Mouse (Mus musculus) T-helper 17 cell (primary cell): ENCODE measurements around the gene Traf1.

Source experiments
- in situ Hi-C, 2 experiments: fragments of 300-600 bp; cut with MboI, MseI; formaldehyde crosslinking; loops; 1 replicate in 1 of 2; 2 replicates in 1 of 2; pipeline ENCODE4 v1.15.1; 2025; ENCODE audit warnings: high pct_unique_total_duplicates in 2 of 2

Gene Traf1

GRCm38 (mm10) chr2:34969166-34969565, 7.6 kb upstream of the Traf1 start:
- in situ Hi-C loops = loop anchor here (5.0 to 10.0 kb wide), 2 partner anchors 97 to 2004 kb away; partner anchors contain the start of genes Cutal (in 1 of the 2), Lrsam1 (in 1 of the 2), Psmd5 (in 1 of the 2) and Rpl12 (in 1 of the 2)

DNA sequence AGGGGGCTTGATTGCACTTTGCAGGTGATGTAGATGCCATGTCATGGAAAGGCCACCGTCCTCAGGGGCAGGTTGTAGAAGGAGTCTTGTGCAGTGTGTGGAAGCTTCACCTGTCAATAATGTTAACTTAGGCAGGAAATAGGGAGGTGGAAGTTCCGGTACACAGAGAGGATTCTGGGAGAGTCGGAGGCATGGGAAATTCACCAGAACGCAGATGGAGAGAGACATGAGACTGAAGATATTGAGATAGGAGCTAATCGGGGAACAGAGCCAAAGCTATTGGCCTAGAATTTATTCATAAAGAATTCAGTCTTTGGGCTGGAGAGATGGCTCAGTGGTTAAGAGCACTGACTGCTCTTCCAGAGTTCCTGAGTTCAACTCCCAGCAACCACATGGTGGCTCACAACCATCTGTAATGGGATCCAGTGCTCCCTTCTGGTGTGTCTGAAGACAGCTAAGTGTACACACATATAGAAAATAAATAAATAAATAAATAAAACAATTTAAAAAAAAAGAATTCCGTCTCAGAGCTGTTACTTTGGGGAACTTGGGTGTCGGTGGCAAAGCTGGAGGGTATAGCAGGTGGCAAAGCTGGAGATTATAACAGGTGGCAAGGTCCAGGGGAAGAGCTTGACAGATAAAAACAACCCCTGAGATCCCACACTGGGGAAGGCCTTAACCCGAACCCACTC, 4.8 kb upstream of the Traf1 start:
- in situ Hi-C loops = loop anchor here (5.0 to 10.0 kb wide), 2 partner anchors 94 to 2002 kb away; partner anchors contain the start of genes Cutal (in 1 of the 2), Lrsam1 (in 1 of the 2), Psmd5 (in 1 of the 2) and Rpl12 (in 1 of the 2)

DNA sequence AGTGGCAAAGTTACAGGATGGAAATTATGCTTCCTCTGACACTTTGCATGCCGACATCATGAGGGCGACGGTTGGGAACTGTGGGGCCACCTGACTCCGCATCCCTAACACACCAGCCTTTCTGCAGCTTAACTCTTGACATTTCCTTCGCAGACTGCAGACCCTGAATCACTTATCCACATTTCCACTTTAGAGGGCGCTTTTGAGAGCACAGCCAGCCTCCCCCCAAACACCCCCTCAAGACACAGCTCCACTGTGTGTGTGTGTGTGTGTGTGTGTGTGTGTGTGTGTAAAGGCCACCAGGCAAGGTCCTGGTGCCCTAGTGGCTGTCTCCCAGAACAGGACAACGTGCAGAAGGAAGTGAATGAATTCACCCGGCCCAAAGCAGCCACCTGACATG, 4.2 kb upstream of the Traf1 start:
- in situ Hi-C loops = loop anchor here (5.0 to 10.0 kb wide), 2 partner anchors 94 to 2001 kb away; partner anchors contain the start of genes Cutal (in 1 of the 2), Lrsam1 (in 1 of the 2), Psmd5 (in 1 of the 2) and Rpl12 (in 1 of the 2)

- in situ Hi-C loops = loop anchor here (5.0 to 10.0 kb wide), 2 partner anchors 93 to 2000 kb away; partner anchors contain the start of genes Cutal (in 1 of the 2), Lrsam1 (in 1 of the 2), Psmd5 (in 1 of the 2) and Rpl12 (in 1 of the 2)
These were observed 3.7 kb upstream of the Traf1 start for GRCm38 (mm10) chr2:34965293-34965692.

GRCm38 (mm10) chr2:34964651-34965050, 3.1 kb upstream of the Traf1 start:
- in situ Hi-C loops = loop anchor here (5.0 to 10.0 kb wide), 2 partner anchors 92 to 2000 kb away; partner anchors contain the start of genes Cutal (in 1 of the 2), Lrsam1 (in 1 of the 2), Psmd5 (in 1 of the 2) and Rpl12 (in 1 of the 2)

DNA sequence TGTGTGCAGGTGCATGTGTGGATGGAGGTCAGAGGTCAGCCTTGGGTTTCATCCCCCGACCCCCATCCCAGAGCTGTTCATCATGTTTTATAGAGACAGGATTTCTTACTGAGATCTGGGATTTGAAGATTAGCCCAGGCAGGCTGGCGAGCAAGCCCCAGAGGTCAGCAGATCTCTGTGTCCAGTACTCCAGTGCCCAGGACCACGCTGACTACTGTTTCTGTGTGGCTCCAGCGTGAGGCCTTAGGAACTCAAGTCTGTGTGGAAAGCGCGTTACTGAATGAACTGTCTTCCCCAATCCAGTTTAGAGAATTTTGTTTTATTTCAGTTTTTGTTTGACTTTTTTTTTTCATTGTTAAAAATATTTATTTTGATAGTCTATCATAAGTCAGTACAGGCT, 2.7 kb upstream of the Traf1 start:
- in situ Hi-C loops = loop anchor here in 1 of 2 experiments (10.0 kb wide), 1 partner anchor 1999 kb away; the partner anchor contains the start of genes Lrsam1 and Rpl12

DNA sequence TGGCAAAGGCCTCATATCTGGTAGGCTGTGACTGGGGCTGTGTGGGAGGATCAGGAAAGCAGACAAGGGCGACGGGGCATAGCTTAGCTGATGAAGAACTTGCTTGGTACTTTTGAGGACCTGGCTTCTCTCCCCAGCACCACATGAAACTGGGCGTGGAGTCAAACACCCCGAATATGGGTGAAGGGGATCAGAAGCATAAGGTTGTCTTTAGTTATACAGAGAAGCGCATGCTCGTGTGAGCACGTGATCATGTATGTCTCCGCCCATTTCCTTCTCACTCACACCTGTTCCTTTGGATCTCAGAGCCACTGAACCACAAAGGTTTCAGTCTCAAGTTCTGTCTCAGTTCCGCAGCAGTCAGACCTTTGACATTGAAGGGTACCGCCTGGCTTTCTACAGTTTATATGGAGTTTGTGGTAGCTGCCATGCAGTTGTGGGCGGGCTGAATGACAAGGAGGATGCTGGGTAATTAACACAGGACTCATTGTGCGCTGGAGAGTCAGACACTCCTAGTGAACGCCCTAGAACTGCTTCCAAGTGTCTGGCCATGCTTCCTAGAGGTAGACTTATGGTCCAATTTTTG, 1.9 kb upstream of the Traf1 start:
- in situ Hi-C loops = loop anchor here in 1 of 2 experiments (10.0 kb wide), 1 partner anchor 1999 kb away; the partner anchor contains the start of genes Lrsam1 and Rpl12

GRCm38 (mm10) chr2:34962893-34963292, 1.3 kb upstream of the Traf1 start:
- in situ Hi-C loops = loop anchor here in 1 of 2 experiments (10.0 kb wide), 1 partner anchor 1998 kb away; the partner anchor contains the start of genes Lrsam1 and Rpl12

DNA sequence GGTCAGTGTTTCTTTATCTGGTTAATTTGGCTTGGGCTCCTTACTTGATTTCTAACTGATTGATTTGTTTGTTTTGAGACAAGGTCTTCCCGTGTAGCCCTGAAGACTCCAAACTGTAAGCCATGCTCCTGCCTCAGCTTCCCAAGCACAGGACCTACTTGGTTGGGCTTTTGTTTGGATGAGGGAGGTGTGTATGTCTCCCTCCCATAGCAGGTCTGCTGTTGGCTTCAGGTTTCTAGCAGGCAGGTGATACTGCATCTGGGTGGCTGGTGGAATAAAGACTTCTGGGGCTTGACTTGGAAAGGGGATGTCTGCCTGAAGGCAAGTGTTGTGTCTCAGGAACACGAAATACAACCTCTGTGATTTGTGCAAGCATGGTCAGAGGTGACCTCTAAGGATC, 639 bp upstream of the Traf1 start:
- in situ Hi-C loops = loop anchor here in 1 of 2 experiments (10.0 kb wide), 1 partner anchor 1997 kb away; the partner anchor contains the start of genes Lrsam1 and Rpl12

GRCm38 (mm10) chr2:34960966-34961365, 606 bp downstream of the Traf1 start:
- in situ Hi-C loops = loop anchor here in 1 of 2 experiments (10.0 kb wide), 1 partner anchor 1996 kb away; the partner anchor contains the start of genes Lrsam1 and Rpl12

GRCm38 (mm10) chr2:34960466-34960865, 1.1 kb downstream of the Traf1 start:
- in situ Hi-C loops = loop anchor here in 1 of 2 experiments (10.0 kb wide), 1 partner anchor 1996 kb away; the partner anchor contains the start of genes Lrsam1 and Rpl12

- in situ Hi-C loops = loop anchor here (5.0 kb wide), 1 partner anchor 46 kb away; the partner anchor contains the start of gene Phf19 (in 2 of the 2)
These were observed 3.0 kb downstream of the Traf1 start for GRCm38 (mm10) chr2:34958582-34958981.

GRCm38 (mm10) chr2:34958036-34958435, 3.5 kb downstream of the Traf1 start:
- in situ Hi-C loops = loop anchor here (5.0 kb wide), 1 partner anchor 46 kb away; the partner anchor contains the start of gene Phf19 (in 2 of the 2)

DNA sequence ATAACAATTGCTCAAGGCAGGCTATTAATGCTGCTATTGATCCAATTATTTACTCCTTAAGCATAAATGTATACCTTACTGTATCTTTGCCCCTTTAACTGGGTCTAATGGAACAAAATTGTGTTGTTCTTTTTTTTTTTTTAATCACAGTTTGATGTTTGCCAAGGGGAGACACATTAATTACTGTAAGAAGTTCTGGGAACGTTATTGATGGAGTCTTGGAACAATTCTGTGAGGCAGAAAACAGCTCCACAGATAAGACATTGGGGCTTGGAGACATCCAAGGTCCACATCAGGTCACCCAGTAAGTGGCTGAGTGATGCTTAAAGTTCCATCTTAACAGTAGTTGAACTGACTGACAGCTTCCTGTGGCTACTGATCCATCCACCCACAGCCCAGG, 4.2 kb downstream of the Traf1 start:
- in situ Hi-C loops = loop anchor here (5.0 kb wide), 1 partner anchor 45 kb away; the partner anchor contains the start of gene Phf19 (in 2 of the 2)

- in situ Hi-C loops = loop anchor here (5.0 kb wide), 1 partner anchor 45 kb away; the partner anchor contains the start of gene Phf19 (in 2 of the 2)
These were observed 4.6 kb downstream of the Traf1 start for GRCm38 (mm10) chr2:34956941-34957340.

DNA sequence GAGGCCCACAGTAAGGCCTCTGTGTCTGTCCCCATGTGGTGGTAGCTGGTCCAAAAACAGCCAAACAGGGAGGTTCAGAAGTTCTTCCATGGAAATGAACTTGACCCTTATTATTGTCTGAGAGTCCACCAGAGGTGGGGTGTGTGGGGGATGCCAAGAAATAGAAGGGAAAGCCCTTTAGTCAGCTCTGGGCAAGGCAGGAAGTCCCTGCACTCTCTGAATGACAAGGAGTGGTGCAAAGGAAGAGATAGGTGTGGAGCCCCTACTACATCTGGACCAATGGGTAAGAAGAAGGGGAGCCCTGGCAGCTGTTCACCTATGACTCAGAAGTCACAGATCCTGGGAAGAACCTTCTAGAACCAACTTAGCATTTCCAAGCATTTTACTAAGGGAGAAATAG, 7.2 kb downstream of the Traf1 start:
- in situ Hi-C loops = no loop called here

DNA sequence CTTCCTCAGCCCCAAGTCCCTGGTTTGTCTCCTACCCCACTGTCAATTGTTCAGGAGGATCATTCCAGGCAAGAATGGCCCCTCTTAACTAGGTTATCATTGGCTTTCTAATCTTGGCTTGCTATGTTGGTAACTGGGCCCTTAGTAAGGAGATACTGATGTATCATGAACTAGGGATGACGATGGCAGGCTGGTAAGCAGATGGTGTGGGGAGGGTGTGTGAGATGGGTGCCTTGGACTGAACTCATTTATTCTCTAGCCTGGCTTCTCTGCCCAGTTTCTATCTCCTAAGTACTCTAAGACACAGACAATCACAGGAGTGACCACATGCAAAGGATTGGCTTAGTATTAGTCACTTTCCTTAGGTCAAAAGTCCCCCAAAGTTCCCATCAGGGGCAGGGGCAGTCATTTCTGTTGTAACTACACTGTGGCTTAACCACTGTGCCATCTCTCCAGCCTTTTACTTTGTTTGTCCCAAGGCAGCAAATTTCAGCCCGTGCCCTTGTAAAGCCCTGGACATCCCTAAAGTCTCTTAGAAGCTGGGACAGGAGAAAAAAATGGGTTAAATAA, 7.9 kb downstream of the Traf1 start:
- in situ Hi-C loops = no loop called here

- in situ Hi-C loops = no loop called here
These were observed 8.6 kb downstream of the Traf1 start for GRCm38 (mm10) chr2:34953018-34953417.

DNA sequence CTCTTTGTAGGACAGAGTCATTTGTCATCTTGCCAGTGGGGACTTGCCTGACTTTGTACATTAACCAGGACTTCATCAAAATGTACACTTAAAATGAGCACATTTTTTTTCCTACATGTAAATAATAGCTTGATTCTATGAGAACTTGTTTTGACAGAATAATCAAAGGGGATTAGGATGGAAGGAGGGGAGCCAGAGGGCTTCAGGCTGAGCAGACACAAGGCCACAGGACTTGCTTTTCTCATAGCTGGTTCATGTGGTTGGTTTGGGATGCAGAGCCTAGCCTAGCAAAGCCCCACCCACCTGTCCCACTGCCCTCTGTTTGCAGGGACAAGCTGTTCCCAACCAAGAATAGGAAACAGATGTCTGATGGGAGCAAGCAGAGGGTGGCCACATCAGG, 10.1 kb downstream of the Traf1 start:
- in situ Hi-C loops = no loop called here

- in situ Hi-C loops = no loop called here
These were observed 12.9 kb downstream of the Traf1 start for GRCm38 (mm10) chr2:34948622-34949021.

DNA sequence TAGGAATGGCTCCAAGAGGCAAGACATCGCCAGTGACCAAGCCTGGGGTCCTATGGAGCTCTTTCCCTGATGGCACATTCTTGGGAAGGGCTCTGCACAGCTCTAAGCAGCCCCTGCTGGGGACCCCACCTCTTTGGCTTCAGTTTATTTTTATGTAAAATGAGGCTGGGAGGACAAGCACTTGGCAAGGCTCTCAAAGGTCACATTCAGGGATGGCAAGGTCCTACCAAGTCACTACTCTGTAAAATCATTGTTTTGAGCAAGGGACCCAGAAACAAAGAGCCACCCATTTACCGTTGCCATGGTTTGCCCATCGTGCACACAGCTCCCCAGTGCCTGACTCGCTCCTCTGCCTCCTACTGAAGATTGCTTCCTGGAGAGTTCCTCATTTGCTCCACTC, 15.5 kb downstream of the Traf1 start:
- in situ Hi-C loops = no loop called here
